20 mouse cellular contexts compared by ENCODE assay signal in genomic region chr10:21227764-21228163, GRCm38 (mm10).
DNase-seq lines count a peak whose midpoint lies in the region; ATAC-seq and TF ChIP-seq lines count a peak whose summit lies in the region.
"Had no signal": no experiment of that assay in that cellular context is flagged by ENCODE, and none has a peak within 500 bp of the region (broad histone marks: within the 10 kb centered on the region; RNA-seq: fewer than 3 reads in every experiment).

No protein-coding gene starts in this region.

- DNase-seq in liver = no peak
- DNase-seq in thymus, postnatal 14 days = peak; percentile 1
- no peak for DNase-seq in thymus, postnatal 25 days
- DNase-seq in MEL (ENCODE audit: low read depth, low spot score) = no peak
- no peak for DNase-seq in urinary bladder, postnatal 14 days (ENCODE audit: low spot score)
- DNase-seq: adrenal gland, adult 8-10 months; adrenal gland, postnatal 14 days; adrenal gland, postnatal 36 days; cerebellum, adult 11-12 months; cerebellum, adult 2 months; cerebellum, adult 9-10 months; cerebellum, postnatal 10 days; cerebellum, postnatal 25 days had no signal

- no peak for TF ChIP-seq POLR2A in MEL (IDR thresholded peaks at IDR 0.05; ENCODE audit: control insufficient read depth in 1 of 2, insufficient read depth in 1 of 2, low read depth in 1 of 2, low read length in 2 of 2, poor library complexity in 1 of 2)

- no peak overlapping the region for H3K4me3 ChIP-seq in liver, embryonic 12.5 days
- no peak overlapping the region for H3K4me3 ChIP-seq in MEL (ENCODE audit: control insufficient read depth in 1 of 2, insufficient read depth in 1 of 2, low read depth in 2 of 2, low read length in 2 of 2)
- H3K4me3 ChIP-seq: embryonic facial prominence, embryonic 10.5 days; embryonic facial prominence, embryonic 12.5 days; forebrain, embryonic 13.5 days; forebrain, embryonic 15.5 days had no signal

- no peaks in the 10 kb centered on the region; the same call in 1 of the 2 replicates for H3K79me2 ChIP-seq in MEL (ENCODE audit: control insufficient read depth, insufficient read depth, low read length, poor library complexity)

- WGBS in liver, embryonic 12.5 days (ENCODE audit: insufficient replicate concordance) = 66% methylated on average over 9 of the region's 9 CpGs

- H3K9ac ChIP-seq in liver, embryonic 12.5 days = no peak overlapping the region
- peak overlapping the region; percentile 49 for H3K9ac ChIP-seq in MEL (ENCODE audit: control insufficient read depth, low read depth, low read length, poor library complexity, severe bottlenecking)
- H3K9ac ChIP-seq: embryonic facial prominence, embryonic 12.5 days; forebrain, embryonic 13.5 days; forebrain, embryonic 15.5 days had no signal

- no peak for TF ChIP-seq EP300 in MEL (IDR thresholded peaks at IDR 0.05; ENCODE audit: low read depth in 1 of 2, low read length in 2 of 2)

- H3K4me1 ChIP-seq in liver, embryonic 12.5 days = peaks cover 28% of the 10 kb centered on the region
- peaks cover 41 to 44% of the 10 kb centered on the region in 2 experiments for H3K4me1 ChIP-seq in MEL (ENCODE audit: control insufficient read depth in 1 of 2, insufficient read depth in 2 of 2, low read length in 2 of 2)
- H3K4me1 ChIP-seq: embryonic facial prominence, embryonic 10.5 days; embryonic facial prominence, embryonic 12.5 days; forebrain, embryonic 13.5 days; forebrain, embryonic 15.5 days had no signal

- no peak for TF ChIP-seq RAD21 in MEL (IDR thresholded peaks at IDR 0.05; ENCODE audit: low read depth, low read length)

- no peaks in the 10 kb centered on the region for H3K36me3 ChIP-seq in liver, embryonic 12.5 days
- H3K36me3 ChIP-seq in MEL (ENCODE audit: control insufficient read depth in 1 of 2, insufficient read depth in 2 of 2, low read length in 2 of 2) = peaks cover 0 to 40% of the 10 kb centered on the region in 2 experiments; a peak in 2 of 4 replicates
- H3K36me3 ChIP-seq: embryonic facial prominence, embryonic 10.5 days; embryonic facial prominence, embryonic 12.5 days; forebrain, embryonic 15.5 days had no signal

- 0 out of 2 replicates have a peak, but pooled peaks cover 6% of the 10 kb centered on the region for H3K9me3 ChIP-seq in liver, embryonic 12.5 days (replicated peaks)
- H3K9me3 ChIP-seq in MEL (replicated peaks; ENCODE audit: insufficient read depth, low read length) = no peaks in the 10 kb centered on the region
- H3K9me3 ChIP-seq: embryonic facial prominence, embryonic 12.5 days; forebrain, embryonic 13.5 days; forebrain, embryonic 15.5 days had no signal

- H3K27me3 ChIP-seq in liver, embryonic 12.5 days (replicated peaks) = no peaks in the 10 kb centered on the region
- no peaks in the 10 kb centered on the region for H3K27me3 ChIP-seq in MEL (ENCODE audit: control insufficient read depth in 1 of 2, insufficient read depth in 2 of 2, low read length in 2 of 2)
- H3K27me3 ChIP-seq: embryonic facial prominence, embryonic 12.5 days; forebrain, embryonic 13.5 days; forebrain, embryonic 15.5 days had no signal

- ATAC-seq in liver, embryonic 12.5 days = no peak
- ATAC-seq: activated CD4-positive, CD25-positive, alpha-beta regulatory T cell, adult 4 months; forebrain, embryonic 13.5 days; forebrain, embryonic 15.5 days; Patski had no signal

- no peak overlapping the region for H3K4me2 ChIP-seq in liver, embryonic 12.5 days
- H3K4me2 ChIP-seq: embryonic facial prominence, embryonic 12.5 days; forebrain, embryonic 13.5 days; forebrain, embryonic 15.5 days had no signal

- H3K27ac ChIP-seq in liver, embryonic 12.5 days = peak overlapping the region; percentile 14; the same call in 1 of the 2 replicates
- H3K27ac ChIP-seq in MEL (ENCODE audit: control insufficient read depth, low read depth, low read length) = peak overlapping the region; percentile 92
- H3K27ac ChIP-seq: embryonic facial prominence, embryonic 10.5 days; embryonic facial prominence, embryonic 12.5 days; forebrain, embryonic 13.5 days; forebrain, embryonic 15.5 days had no signal

- no peak for TF ChIP-seq CTCF in MEL (IDR thresholded peaks at IDR 0.05 in 2 of 3, conservative IDR thresholded peaks at IDR 0.05 in 1 of 3; ENCODE audit: control insufficient read depth in 1 of 3, insufficient read depth in 1 of 3, low read depth in 2 of 3, low read length in 3 of 3, poor library complexity in 1 of 3, severe bottlenecking in 1 of 3)

TF ChIP-seq in MEL, 35 proteins besides CTCF, POLR2A, EP300 and RAD21:
- peak; percentile 47; the same call in 1 of the 2 replicates for TF ChIP-seq CHD1 (IDR thresholded peaks at IDR 0.05; ENCODE audit: low read depth, low read length)
- TF ChIP-seq ZC3H11A (IDR thresholded peaks at IDR 0.05; ENCODE audit: low read depth, low read length) = no peak
- no peak for TF ChIP-seq MAFK (IDR thresholded peaks at IDR 0.05; ENCODE audit: borderline replicate concordance, low read depth, low read length)
TF ChIP-seq in MEL: peak in this region for 1.
